Mouse (Mus musculus): ENCODE measurements at regions not wholly inside any gene's neighbourhood (a gene's known extent, or its start where the extent isn't known, plus 50 kb on each side); places are given as distances from the start of the nearest gene placed in this dataset.

DNA sequence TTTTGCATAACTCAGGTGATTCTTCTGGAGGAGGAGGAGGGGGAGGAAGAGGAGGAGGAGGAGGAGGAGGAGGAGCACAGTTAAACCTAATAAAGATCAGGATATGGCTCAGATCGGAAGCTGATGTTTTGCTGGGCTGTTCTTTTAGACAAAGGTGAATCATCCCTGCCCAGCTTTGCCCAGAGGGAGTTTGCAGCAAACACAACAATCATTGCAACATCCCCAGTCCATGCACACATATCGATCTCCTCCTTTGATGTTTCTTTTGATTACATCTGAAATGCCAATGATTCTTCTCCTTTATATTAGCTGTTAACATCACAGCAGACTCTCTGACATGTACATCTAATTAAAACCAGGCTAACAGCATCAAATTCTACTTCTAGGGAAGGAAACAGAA is 156.9 kb downstream of the Dad1 start:
- no peak for TF ChIP-seq CTCF (conservative IDR thresholded peaks at IDR 0.05; ENCODE audit: insufficient read depth, insufficient read length, low read depth, low read length)
- no peak for TF ChIP-seq POLR2A (IDR thresholded peaks at IDR 0.05; ENCODE audit: low read depth, low read length)

Measured in kidney, adult 2 months (tissue).